Mouse (Mus musculus) CD8-positive naive resting alpha-beta T cell, adult 2 months (primary cell): ENCODE measurements around the gene H2-Q1.
"Not testable (repeated sequence)": the region's sequence is repeated elsewhere in the genome, so short reads cannot be mapped to it uniquely, and the experiment has no call there.

Source experiments
- DNase-seq, 2 experiments: peaks; one replicate each; pipeline ENCODE4 v3.0.0; 2022; ENCODE audit warnings: low read depth in 2 of 2, low spot score in 2 of 2

Gene H2-Q1

DNA sequence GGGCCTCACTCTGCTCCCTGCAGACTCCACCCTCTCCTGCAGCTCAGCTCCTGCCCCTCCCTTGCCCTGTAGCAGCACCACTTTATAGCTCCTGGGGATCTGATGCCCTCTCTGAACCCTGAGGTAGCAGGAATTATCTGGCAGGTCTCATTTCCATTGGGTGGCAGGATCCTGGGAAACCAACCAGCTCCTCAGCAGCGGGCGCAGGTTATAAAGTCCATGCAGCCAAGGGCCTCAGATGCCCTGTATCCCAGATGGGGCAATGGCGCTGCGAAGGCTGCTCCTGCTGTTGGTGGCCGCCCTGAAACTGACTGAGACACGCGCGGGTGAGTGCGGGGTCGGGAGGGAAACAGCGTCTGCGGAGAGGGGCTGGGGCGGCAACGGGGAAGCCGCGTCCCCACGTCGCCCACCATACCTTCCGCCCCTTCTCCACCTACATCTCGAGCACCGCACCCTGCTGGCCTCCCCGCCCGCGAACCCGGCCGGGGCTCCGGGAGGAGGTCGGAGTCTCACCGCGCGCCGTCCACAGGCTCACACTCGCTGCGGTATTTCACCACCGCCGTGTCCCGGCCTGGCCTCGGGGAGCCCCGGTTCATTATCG lies 22.0 kb downstream of the H2-Q1 start, which contains the start of gene H2-Q2:
TSS of gene H2-Q2 (plus strand) at position 172 of the 601 bp plus-strand sequence.
- DNase-seq: peak; percentile 18 to 29

GRCm38 (mm10) chr17:35342711-35343476 lies 22.7 kb downstream of the H2-Q1 start:
- DNase-seq: no peak

GRCm38 (mm10) chr17:35347659-35348058 lies 27.5 kb downstream of the H2-Q1 start:
- not testable (repeated sequence) for DNase-seq

- DNase-seq: peak in 1 of 2 experiments; percentile 25
Observed at GRCm38 (mm10) chr17:35353275-35353674, 33.1 kb downstream of the H2-Q1 start.

GRCm38 (mm10) chr17:35354071-35354470 lies 33.9 kb downstream of the H2-Q1 start:
- DNase-seq: no peak

- no peak for DNase-seq
Observed at GRCm38 (mm10) chr17:35357086-35357485, 36.9 kb downstream of the H2-Q1 start.

DNA sequence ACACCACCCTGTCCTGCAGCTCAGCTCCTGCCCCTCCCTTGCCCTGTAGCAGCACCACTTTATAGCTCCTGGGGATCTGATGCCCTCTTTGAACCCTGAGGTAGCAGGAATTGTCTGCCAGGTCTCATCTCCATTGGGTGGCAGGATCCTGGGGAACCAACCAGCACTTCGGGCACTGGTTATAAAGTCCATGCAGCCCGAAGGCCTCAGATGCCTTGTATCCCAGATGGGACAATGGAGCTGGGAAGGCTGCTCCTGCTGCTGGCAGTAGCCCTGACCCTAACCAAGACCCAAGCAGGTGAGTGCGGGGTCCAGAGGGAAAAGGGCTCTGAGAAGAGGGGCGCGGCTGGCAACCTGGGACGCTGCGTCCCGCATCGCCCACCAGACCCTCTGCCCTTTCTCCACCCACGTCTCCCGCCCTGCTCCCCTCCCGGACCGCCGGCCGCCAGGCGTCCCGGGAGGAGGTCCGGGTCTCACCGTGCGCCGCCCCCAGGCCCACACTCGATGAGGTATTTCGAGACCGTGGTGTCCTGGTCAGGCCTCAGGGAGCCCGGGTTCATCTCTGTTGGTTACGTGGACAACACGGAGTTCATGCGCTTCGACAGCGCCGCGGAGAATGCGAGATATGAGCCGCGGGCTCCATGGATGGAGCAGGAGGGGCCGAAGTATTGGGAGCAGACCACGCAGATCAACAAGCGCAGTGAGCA lies 38.7 kb downstream of the H2-Q1 start:
- no peak for DNase-seq

DNA sequence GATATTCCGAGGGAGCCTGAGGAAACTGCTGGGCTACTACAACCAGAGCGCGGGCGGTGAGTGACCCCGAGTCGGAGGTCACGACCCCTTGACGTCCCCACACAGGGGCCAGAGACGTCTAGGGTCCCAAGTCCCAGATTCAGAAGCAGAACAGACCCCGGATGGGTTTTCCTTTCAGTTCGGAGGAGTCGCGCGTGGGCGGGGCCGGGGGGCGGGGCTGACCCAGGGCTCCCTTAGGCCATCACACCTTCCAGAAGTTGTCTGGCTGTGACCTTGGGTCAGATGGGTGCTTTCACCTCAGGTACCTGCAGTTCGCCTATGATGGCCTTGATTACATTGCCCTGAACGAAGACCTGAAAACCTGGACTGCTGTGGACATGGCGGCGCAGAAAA lies 39.3 kb downstream of the H2-Q1 start:
- DNase-seq: no peak
